Mouse (Mus musculus) mouse embryonic stem cell (cell line): ENCODE measurements around the gene Mmachc.
"Not testable (repeated sequence)": the region's sequence is repeated elsewhere in the genome, so short reads cannot be mapped to it uniquely, and the experiment has no call there.

Source experiments
- in situ Hi-C, 2 experiments: fragments of 300-500 bp; cut with MboI; formaldehyde crosslinking; loops; 1 replicate in 1 of 2; 3 replicates in 1 of 2; pipeline ENCODE4 v1.14.3; 2019 to 2020; ENCODE audit warnings: low sequenced_read_pairs in 2 of 2, low pct_unique_long_range_greater_than_20kb in 1 of 2, mixed read lengths in 1 of 2; ENCODE audit not compliant: unreplicated experiment in 1 of 2

Mmachc gene

DNA sequence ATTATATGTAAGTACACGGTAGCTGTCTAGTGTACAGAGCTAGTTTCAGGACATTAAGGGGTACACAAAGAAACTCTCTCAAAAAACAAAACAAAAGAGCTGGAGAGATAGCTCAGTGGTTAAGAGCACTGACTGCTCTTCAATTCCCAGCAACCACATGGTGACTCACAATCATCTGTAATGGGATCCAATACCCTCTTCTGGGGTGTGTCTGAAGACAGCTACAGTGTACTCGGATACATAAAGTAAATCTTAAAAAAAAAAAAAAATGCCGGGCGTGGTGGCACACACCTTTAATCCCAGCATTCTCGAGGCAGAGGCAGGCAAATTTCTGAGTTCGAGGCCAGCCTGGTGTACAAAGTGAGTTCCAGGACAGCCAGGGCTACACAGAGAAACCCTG is 48.3 kb downstream of the Mmachc start:
- in situ Hi-C loops, result not testable (repeated sequence)

DNA sequence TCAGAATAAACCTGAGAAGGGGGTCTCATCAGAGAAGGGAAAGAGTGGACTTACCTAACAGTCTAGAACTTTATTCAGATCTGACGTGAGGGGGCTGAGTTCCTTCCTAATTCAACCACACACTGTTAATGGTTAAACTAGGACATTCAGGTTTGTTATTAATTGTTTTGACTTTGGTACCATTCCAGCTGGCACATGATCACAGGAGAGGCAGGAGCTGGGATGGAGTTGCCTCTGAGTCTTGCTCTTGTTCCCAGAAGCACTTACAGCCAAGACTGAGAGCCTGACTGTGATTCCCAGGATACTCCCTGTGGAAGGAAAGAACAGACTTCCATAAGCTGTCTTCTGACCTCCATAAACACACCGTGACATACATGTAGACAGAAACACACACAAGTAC is 48.7 kb downstream of the Mmachc start:
- in situ Hi-C loops, result no loop called here

- in situ Hi-C loops, result no loop called here
Measured at GRCm38 (mm10) chr4:116657971-116658370, 50.2 kb downstream of the Mmachc start.

DNA sequence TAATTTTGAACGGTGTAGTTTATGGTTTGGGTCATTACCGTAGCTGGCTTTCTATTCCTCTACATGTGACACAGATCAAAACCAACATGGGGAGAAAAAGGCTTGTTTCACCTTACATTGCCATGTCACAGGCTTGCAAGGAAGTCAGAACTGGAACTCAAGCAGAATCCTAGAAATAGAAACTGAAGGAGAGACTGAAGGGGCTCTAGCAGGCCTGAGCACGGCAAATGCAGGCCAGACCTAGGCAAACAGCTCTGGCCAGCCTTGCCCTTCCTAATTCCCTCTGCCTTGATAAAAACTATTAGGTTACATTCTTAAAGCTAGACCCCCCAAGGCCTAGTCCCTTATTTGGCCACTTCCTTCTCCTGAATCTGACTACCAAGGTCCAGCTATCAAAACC is 52.5 kb downstream of the Mmachc start:
- in situ Hi-C loops, result no loop called here

- in situ Hi-C loops, result no loop called here
Measured at GRCm38 (mm10) chr4:116655100-116655499, 53.1 kb downstream of the Mmachc start.

- in situ Hi-C loops, result no loop called here
Measured at GRCm38 (mm10) chr4:116653228-116653627, 55.0 kb downstream of the Mmachc start.
